Mouse (Mus musculus) gastrocnemius, postnatal 36 days (tissue): Measurements from ENCODE around the gene Sdhc. TPM values are rescaled to one million over a fixed set of nuclear protein-coding genes. Genes with fewer than 3 reads are reported as not detected.

Source experiments
- DNase-seq, 2 experiments: peaks; one replicate each; pipeline ENCODE4 v3.0.0; 2022
- intact Hi-C: fragments of 180-260 bp; cut with DNase I; formaldehyde crosslinking; loops from one replicate; pipeline ENCODE4 v1.15.1; 2025
- total RNA-seq, 2 experiments: library from RNA; stranded (reverse); gene quantifications; 2 replicates each; pipeline ENCODE4 v1.2.3; 2021

The Sdhc gene
- total RNA-seq, 2 experiments from 2014 or later: 691 to 738 TPM

GRCm38 (mm10) chr1:171118996-171119395, 31.4 kb downstream of the Sdhc start:
- intact Hi-C loops: loop anchor here (2.0 to 10.0 kb wide), 3 partner anchors 102 to 166 kb away; partner anchors contain the start of genes Ppox and Usp21
- no peak for DNase-seq

- DNase-seq: peak in 1 of 2 experiments; percentile 27
- intact Hi-C loops: loop anchor here (2.0 to 10.0 kb wide), 3 partner anchors 103 to 167 kb away; partner anchors contain the start of genes Ppox and Usp21
Measured at GRCm38 (mm10) chr1:171118269-171118684, 32.1 kb downstream of the Sdhc start.

GRCm38 (mm10) chr1:171116280-171116679, 34.1 kb downstream of the Sdhc start:
- intact Hi-C loops: loop anchor here (5.0 to 10.0 kb wide), 2 partner anchors 141 to 169 kb away; partner anchors contain the start of genes Ppox and Usp21
- no peak for DNase-seq

DNA sequence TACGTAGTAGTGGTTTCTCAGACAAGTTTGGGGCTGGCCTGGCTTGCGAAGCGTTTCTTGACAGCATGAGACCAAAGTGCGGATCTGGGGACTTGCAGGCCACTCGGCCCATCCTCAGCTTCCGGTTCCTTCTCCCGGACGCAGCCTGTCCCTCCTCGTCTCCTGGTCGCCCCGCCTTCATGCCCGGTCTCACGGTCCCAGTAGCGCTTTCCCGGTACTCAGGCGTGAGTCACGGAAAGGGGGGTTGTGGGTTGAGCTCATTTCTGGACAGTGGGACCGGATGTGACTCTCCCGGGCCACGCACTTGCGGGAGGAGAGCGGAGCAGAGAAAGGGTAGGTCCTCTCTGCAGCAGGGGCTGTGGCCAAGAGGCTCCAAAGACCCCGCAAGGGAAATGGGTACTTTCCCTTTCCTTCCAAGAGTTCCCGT, 36.5 kb downstream of the Sdhc start, which contains the start of gene Cfap126:
Cfap126 (plus strand) TSS at position 46 of the 427 bp plus-strand sequence.
- intact Hi-C loops: loop anchor here (10.0 kb wide), 1 partner anchor 171 kb away; the partner anchor contains the start of genes Ppox and Usp21
- peak; percentile 79 to 87 for DNase-seq

- no peak for DNase-seq
- intact Hi-C loops: loop anchor here (10.0 kb wide), 1 partner anchor 172 kb away; the partner anchor contains the start of genes Ppox and Usp21
Measured at GRCm38 (mm10) chr1:171112986-171113385, 37.4 kb downstream of the Sdhc start.

GRCm38 (mm10) chr1:171111781-171112575, 38.4 kb downstream of the Sdhc start:
- intact Hi-C loops: loop anchor here (2.0 to 10.0 kb wide), 2 partner anchors 111 to 173 kb away; partner anchors contain the start of genes Ppox, Tomm40l and Usp21
- peak; percentile 34 to 35 for DNase-seq

DNA sequence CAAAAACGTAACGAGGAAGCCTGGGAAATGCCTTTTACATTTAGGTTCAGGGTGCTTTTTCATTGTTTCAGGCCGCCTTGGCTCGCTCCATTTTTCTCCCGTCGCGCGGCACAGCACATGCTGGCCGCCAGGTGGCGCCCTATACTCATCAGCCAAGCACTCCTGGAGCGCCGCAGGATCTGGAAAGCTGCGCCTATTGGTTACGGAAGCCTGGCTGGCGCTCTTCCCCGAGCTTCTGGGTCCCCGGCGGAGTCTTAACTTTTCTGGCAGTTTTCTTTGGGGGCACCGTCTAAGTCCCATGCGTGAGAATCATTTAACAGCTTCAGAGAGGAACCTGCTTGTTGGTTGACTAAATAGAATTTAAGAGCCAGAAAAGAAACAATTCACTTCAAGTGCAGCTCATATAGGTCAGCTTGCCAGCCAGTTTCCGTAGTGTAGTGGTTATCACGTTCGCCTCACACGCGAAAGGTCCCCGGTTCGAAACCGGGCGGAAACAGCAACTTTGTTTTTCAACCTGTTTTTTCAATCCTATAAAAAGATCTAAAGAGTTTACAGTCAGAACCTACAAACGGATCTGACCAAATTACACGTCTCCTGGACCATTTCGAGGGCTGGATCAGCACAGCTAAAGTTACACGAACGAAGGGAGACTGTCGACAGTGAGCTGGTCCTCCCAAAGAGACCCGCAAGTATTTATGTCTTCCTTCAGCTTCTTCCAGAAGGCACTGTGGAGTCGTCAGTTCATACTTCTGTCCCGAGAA, 39.2 kb downstream of the Sdhc start:
- intact Hi-C loops: loop anchor here (2.0 to 10.0 kb wide), 2 partner anchors 112 to 174 kb away; partner anchors contain the start of genes Ppox, Tomm40l and Usp21
- DNase-seq: peak; percentile 89 to 94

- intact Hi-C loops: loop anchor here (2.0 to 10.0 kb wide), 2 partner anchors 112 to 174 kb away; partner anchors contain the start of genes Ppox, Tomm40l and Usp21
- DNase-seq: no peak
Measured at GRCm38 (mm10) chr1:171110659-171111019, 39.8 kb downstream of the Sdhc start.

GRCm38 (mm10) chr1:171109620-171110019, 40.8 kb downstream of the Sdhc start:
- DNase-seq: no peak
- intact Hi-C loops: loop anchor here (2.0 to 10.0 kb wide), 2 partner anchors 113 to 175 kb away; partner anchors contain the start of genes Ppox, Tomm40l and Usp21

- intact Hi-C loops: no loop called here
- no peak for DNase-seq
Measured at GRCm38 (mm10) chr1:171105226-171105625, 45.2 kb downstream of the Sdhc start.

DNA sequence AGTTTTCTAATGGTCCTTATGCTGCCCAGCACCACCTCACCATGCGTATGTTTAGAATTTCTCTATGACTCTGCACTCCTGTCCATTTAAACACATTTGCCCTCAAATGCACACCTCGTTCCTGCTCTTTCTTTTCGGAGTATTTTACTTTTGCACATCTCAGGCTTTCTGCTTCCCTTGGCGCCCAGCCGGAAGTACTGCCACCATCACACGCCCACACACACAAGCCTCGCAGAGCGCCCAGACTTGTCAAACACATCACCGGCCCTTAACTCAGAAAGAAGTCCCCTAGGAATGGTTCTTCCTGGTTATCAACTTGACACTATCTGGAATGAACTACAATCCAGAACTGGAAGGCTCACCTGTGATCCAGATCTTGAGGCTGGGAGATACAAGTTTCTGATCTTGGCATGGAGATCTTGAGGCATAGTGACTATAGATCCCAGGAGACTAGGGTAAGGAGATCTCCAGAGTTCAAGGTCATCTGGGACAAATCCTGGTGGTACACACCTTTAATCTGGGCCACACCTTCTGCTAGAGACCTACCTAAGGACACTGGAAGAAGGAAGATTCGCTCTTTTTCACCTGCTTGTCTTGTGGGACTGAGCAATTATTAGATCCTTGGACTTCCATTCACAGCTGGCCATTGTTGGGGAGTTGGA, 47.1 kb downstream of the Sdhc start:
- no peak for DNase-seq
- intact Hi-C loops: loop anchor here (2.0 kb wide), 1 partner anchor 65 kb away; no protein-coding TSS in a partner anchor

- peak; percentile 77 to 81 for DNase-seq
- intact Hi-C loops: loop anchor here (2.0 kb wide), 1 partner anchor 64 kb away; no protein-coding TSS in a partner anchor
Measured at GRCm38 (mm10) chr1:171102547-171103177, 47.7 kb downstream of the Sdhc start.

- intact Hi-C loops: loop anchor here (2.0 kb wide), 1 partner anchor 63 kb away; no protein-coding TSS in a partner anchor
Measured at GRCm38 (mm10) chr1:171101733-171102546, 48.5 kb downstream of the Sdhc start.

GRCm38 (mm10) chr1:171101033-171101432, 49.4 kb downstream of the Sdhc start:
- intact Hi-C loops: no loop called here
- DNase-seq: no peak

More at GRCm38 (mm10) chr1:171101733-171102546, 48.5 kb downstream of the Sdhc start:
- peak; percentile 81 to 89 for DNase-seq

- no peak for DNase-seq
- intact Hi-C loops: no loop called here
Measured at GRCm38 (mm10) chr1:171097612-171098011, 52.8 kb downstream of the Sdhc start.

DNA sequence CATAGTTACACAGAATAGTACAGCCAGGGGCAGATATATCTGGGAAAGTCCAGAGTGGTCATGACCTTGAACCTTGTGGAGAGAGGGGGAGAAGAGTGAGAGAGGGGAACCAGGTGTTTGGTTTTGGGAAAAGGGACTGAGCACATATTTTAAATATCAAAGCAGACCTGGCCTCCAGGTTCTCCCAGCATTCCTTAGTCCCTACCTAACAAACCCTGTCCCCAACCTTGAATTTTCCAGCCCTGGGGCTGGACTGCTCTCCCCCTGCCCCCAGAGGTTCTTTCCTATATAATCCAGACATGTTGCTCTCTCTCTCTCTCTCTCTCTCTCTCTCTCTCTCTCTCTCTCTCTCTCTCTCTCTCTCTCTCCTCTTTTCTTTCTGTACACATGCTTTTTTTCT, 53.3 kb downstream of the Sdhc start:
- DNase-seq: no peak
- intact Hi-C loops: no loop called here

GRCm38 (mm10) chr1:171096110-171096964, 54.1 kb downstream of the Sdhc start:
- intact Hi-C loops: no loop called here

More at GRCm38 (mm10) chr1:171096110-171096964, 54.1 kb downstream of the Sdhc start:
- no peak for DNase-seq
